Mouse (Mus musculus) MEL (cell line): ENCODE data around the gene Bves. TPM values are rescaled to one million over a fixed set of nuclear protein-coding genes. Genes with fewer than 3 reads are reported as not detected.
"Not testable (repeated sequence)": the region's sequence is repeated elsewhere in the genome, so short reads cannot be mapped to it uniquely, and the experiment has no call there.

Experiments
- DNase-seq: peaks from one replicate; pipeline ENCODE4 v3.0.0; 2011; ENCODE audit warnings: low read depth, low spot score
- H3K27ac ChIP-seq: 2 replicates; pipeline ENCODE4 v1.5.1; 2012; ENCODE audit warnings: low read depth, mild to moderate bottlenecking, control low read depth, low read length, moderate library complexity; ENCODE audit not compliant: control insufficient read depth
- H3K27me3 ChIP-seq, 2 experiments: fragments of 150-350 bp in 1 of 2; sonication (generic) in 1 of 2; 2 replicates each; pipeline ENCODE4 v1.6.1; 2012; ENCODE audit warnings: low read length in 2 of 2, mild to moderate bottlenecking in 2 of 2, improper control_type of control experiment in 1 of 2, moderate library complexity in 1 of 2; ENCODE audit not compliant: insufficient read depth in 2 of 2, control insufficient read depth in 1 of 2
- H3K36me3 ChIP-seq, 2 experiments: 2 replicates each; pipeline ENCODE4 v1.6.1; 2012 to 2014; ENCODE audit warnings: low read length in 2 of 2, improper control_type of control experiment in 1 of 2, inconsistent platforms in 1 of 2, mild to moderate bottlenecking in 1 of 2; ENCODE audit not compliant: insufficient read depth in 2 of 2, control insufficient read depth in 1 of 2
- H3K4me1 ChIP-seq, 2 experiments: fragments of 150-350 bp in 1 of 2; sonication (generic) in 1 of 2; 2 replicates each; pipeline ENCODE4 v1.6.1; 2012; ENCODE audit warnings: low read length in 2 of 2, improper control_type of control experiment in 1 of 2, mild to moderate bottlenecking in 1 of 2; ENCODE audit not compliant: insufficient read depth in 2 of 2, control insufficient read depth in 1 of 2
- H3K4me3 ChIP-seq, 2 experiments: fragments of 150-350 bp in 1 of 2; sonication (generic) in 1 of 2; 2 replicates each; pipeline ENCODE4 v1.5.1; 2012; ENCODE audit warnings: low read depth in 2 of 2, low read length in 2 of 2, mild to moderate bottlenecking in 2 of 2, moderate library complexity in 2 of 2, control low read depth in 1 of 2, improper control_type of control experiment in 1 of 2; ENCODE audit not compliant: control insufficient read depth in 1 of 2, insufficient read depth in 1 of 2
- H3K79me2 ChIP-seq: 2 replicates; pipeline ENCODE4 v1.6.1; 2012; ENCODE audit warnings: mild to moderate bottlenecking, low read length, moderate library complexity; ENCODE audit not compliant: control insufficient read depth, poor library complexity, insufficient read depth
- H3K9ac ChIP-seq: 2 replicates; pipeline ENCODE4 v1.6.1; 2012; ENCODE audit warnings: low read depth, mild to moderate bottlenecking, control low read depth, low read length, moderate library complexity; ENCODE audit not compliant: control insufficient read depth, poor library complexity, severe bottlenecking
- H3K9me3 ChIP-seq: fragments of 150-350 bp; sonication (generic); replicated peaks from 2 replicates; pipeline ENCODE4 v1.6.1; 2012; ENCODE audit warnings: mild to moderate bottlenecking, low read length, improper control_type of control experiment, moderate library complexity; ENCODE audit not compliant: insufficient read depth
- EP300 ChIP-seq, 2 experiments: IDR thresholded peaks; 2 replicates each; pipeline ENCODE4 v1.6.1; 2011; ENCODE audit warnings: improper control_type of control experiment in 2 of 2, low read length in 2 of 2, low read depth in 1 of 2, mild to moderate bottlenecking in 1 of 2
- ETS1 ChIP-seq: IDR thresholded peaks from 2 replicates; pipeline ENCODE4 v1.6.1; 2012; ENCODE audit warnings: low read depth, mild to moderate bottlenecking, inconsistent platforms, low read length, improper control_type of control experiment, moderate library complexity
- GABPA ChIP-seq: IDR thresholded peaks from 2 replicates; pipeline ENCODE4 v1.6.1; 2012; ENCODE audit warnings: low read depth, mild to moderate bottlenecking, inconsistent platforms, low read length, improper control_type of control experiment, moderate library complexity
- HCFC1 ChIP-seq: IDR thresholded peaks from 2 replicates; pipeline ENCODE4 v1.6.1; 2012; ENCODE audit warnings: low read depth, mild to moderate bottlenecking, inconsistent platforms, low read length, improper control_type of control experiment, moderate library complexity
- MAFK ChIP-seq: IDR thresholded peaks from 2 replicates; pipeline ENCODE4 v1.6.1; 2011; ENCODE audit warnings: low read depth, mild to moderate bottlenecking, low read length, improper control_type of control experiment, borderline replicate concordance
- MAX ChIP-seq: IDR thresholded peaks from 2 replicates; pipeline ENCODE4 v1.6.1; 2011; ENCODE audit warnings: low read length, improper control_type of control experiment
- MYB ChIP-seq: IDR thresholded peaks from 2 replicates; pipeline ENCODE4 v1.6.1; 2011; ENCODE audit warnings: mild to moderate bottlenecking, low read depth, low read length, improper control_type of control experiment
- POLR2AphosphoS2 ChIP-seq: IDR thresholded peaks from 2 replicates; pipeline ENCODE4 v1.6.1; 2011; ENCODE audit warnings: low read length, improper control_type of control experiment
- TAL1 ChIP-seq: IDR thresholded peaks from 2 replicates; pipeline ENCODE4 v1.6.1; 2012; ENCODE audit warnings: mild to moderate bottlenecking, inconsistent platforms, low read length, moderate library complexity, mixed read lengths
- UBTF ChIP-seq: IDR thresholded peaks from 2 replicates; pipeline ENCODE4 v1.6.1; 2012; ENCODE audit warnings: low read depth, mild to moderate bottlenecking, inconsistent platforms, low read length, improper control_type of control experiment, moderate library complexity, borderline replicate concordance; ENCODE audit not compliant: insufficient read depth
- ZKSCAN1 ChIP-seq: IDR thresholded peaks from 2 replicates; pipeline ENCODE4 v1.6.1; 2012; ENCODE audit warnings: low read depth, mild to moderate bottlenecking, inconsistent platforms, low read length, improper control_type of control experiment, moderate library complexity
- polyA plus RNA-seq, 2 experiments: library from polyadenylated mRNA; stranded (reverse) in 1 of 2; unstranded in 1 of 2; fragments of >175 nt in 1 of 2; fragments of >200 nt in 1 of 2; gene quantifications; 2 replicates each; pipeline versions ENCODE4 v1.2.1 to v1.2.4; 2012; ENCODE audit warnings: low replicate concordance in 2 of 2, low read depth in 1 of 2; ENCODE audit not compliant: insufficient read length in 2 of 2, insufficient read depth in 1 of 2, missing spikeins in 1 of 2
- total RNA-seq: library from RNA; depleted of rRNA; stranded (reverse); fragments of 300-350 nt; gene quantifications from 2 replicates; pipeline ENCODE4 v1.2.3, GENCODE M21; 2012

The Bves gene
- total and polyA plus RNA-seq, 3 experiments = not detected

- Histone ChIP-seq H3K4me3 (no peak overlapping the region), H3K4me1 (no peaks in the 10 kb centered on the region), H3K27me3 (no peaks in the 10 kb centered on the region), H3K36me3 (no peaks in the 10 kb centered on the region), H3K79me2 (no peaks in the 10 kb centered on the region), H3K27ac (no peak overlapping the region), H3K9ac (no peak overlapping the region), H3K9me3 (no peaks in the 10 kb centered on the region)
- no peak for DNase-seq
- TF ChIP-seq HCFC1 = no peak
- TF ChIP-seq MYB = no peak
- no peak for TF ChIP-seq POLR2AphosphoS2
- TF ChIP-seq MAX = no peak
- TF ChIP-seq MAFK = no peak
- no peak for TF ChIP-seq ETS1
- TF ChIP-seq UBTF = no peak
- TF ChIP-seq GABPA = no peak
Measured at GRCm38 (mm10) chr10:45289218-45290105, 46.1 kb upstream of the Bves start.

- no peak for DNase-seq
Measured at GRCm38 (mm10) chr10:45290618-45291017, 45.0 kb upstream of the Bves start.

GRCm38 (mm10) chr10:45292159-45292558 lies 43.4 kb upstream of the Bves start:
- not testable (repeated sequence) for H3K79me2 ChIP-seq, H3K27me3 ChIP-seq, H3K9ac ChIP-seq, H3K4me1 ChIP-seq, DNase-seq, H3K9me3 ChIP-seq, H3K36me3 ChIP-seq, H3K27ac ChIP-seq, H3K4me3 ChIP-seq

More at GRCm38 (mm10) chr10:45290618-45291017, 45.0 kb upstream of the Bves start:
- Histone ChIP-seq H3K4me3 (no peak overlapping the region), H3K9ac (no peak overlapping the region), H3K9me3 (no peaks in the 10 kb centered on the region), H3K36me3 (no peaks in the 10 kb centered on the region), H3K27ac (no peak overlapping the region), H3K27me3 (no peaks in the 10 kb centered on the region)
- TF ChIP-seq TAL1 = no peak
- TF ChIP-seq ZKSCAN1 = no peak
- no peak for TF ChIP-seq EP300 (IDR thresholded peaks at IDR 0.05; ENCODE audit: low read depth in 1 of 2, low read length in 2 of 2)
- TF ChIP-seq, all 39 proteins: peak for 0
- Histone ChIP-seq H3K4me1 (no peaks in the 10 kb centered on the region), H3K79me2 (no peaks in the 10 kb centered on the region)
